In the genomic region with DNA sequence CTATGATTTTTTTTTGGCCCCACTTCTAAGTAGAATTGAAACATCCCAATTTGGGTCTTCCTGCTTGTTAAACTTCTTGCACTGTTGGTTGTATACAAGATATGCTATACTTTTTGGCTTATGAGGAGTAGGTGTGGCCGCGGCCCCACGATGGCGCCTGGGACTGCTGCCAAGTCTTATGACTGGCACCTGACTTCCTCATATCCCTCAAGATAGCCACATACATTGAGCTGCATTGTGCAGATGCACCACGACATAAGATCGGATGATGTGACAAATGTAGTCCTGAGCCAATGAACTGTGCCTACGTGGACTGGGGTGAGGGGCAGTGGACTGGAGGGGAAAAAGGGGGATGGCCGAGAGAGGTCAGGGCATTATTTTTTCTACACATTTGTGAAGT, we compare ENCODE assay signal across 6 mouse cellular contexts.
DNase-seq lines count a peak whose midpoint lies in the region; TF ChIP-seq lines count a peak whose summit lies in the region.
"Not testable (repeated sequence)": the region's sequence is repeated elsewhere in the genome, so short reads cannot be mapped to it uniquely, and the experiment has no call there.

No protein-coding gene starts in this region.

- 0 out of 2 replicates have a peak overlapping the region, but pooled peaks have one; percentile 14 for H3K9ac ChIP-seq in MEL (ENCODE audit: control insufficient read depth, low read depth, low read length, poor library complexity, severe bottlenecking)

- not testable (repeated sequence) for H3K79me2 ChIP-seq in MEL (ENCODE audit: control insufficient read depth, insufficient read depth, low read length, poor library complexity)

- peak overlapping the region; percentile 37 to 54; a peak in 2 of 4 replicates for H3K4me3 ChIP-seq in MEL (ENCODE audit: control insufficient read depth in 1 of 2, insufficient read depth in 1 of 2, low read depth in 2 of 2, low read length in 2 of 2)

- H3K9me3 ChIP-seq in MEL (replicated peaks; ENCODE audit: insufficient read depth, low read length) = not testable (repeated sequence)

- TF ChIP-seq POLR2A in MEL (IDR thresholded peaks at IDR 0.05; ENCODE audit: control insufficient read depth in 1 of 2, insufficient read depth in 1 of 2, low read depth in 1 of 2, low read length in 2 of 2, poor library complexity in 1 of 2) = not testable (repeated sequence)

- peak; percentile 0 for DNase-seq in 3134 (ENCODE audit: extremely low read depth, insufficient read length, low spot score)
- peak; percentile 10 for DNase-seq in 416B (ENCODE audit: low read depth)
- DNase-seq in MEL (ENCODE audit: low read depth, low spot score) = peak; percentile 71
- peak; percentile 38 for DNase-seq in MEL-GATA-1-ER (ENCODE audit: extremely low read depth, low read depth)
- peak; percentile 2 for DNase-seq in NIH3T3 (ENCODE audit: low read depth)
- peak; percentile 74 for DNase-seq in heart, adult 11 months

- peak overlapping the region; percentile 56 for H3K27ac ChIP-seq in MEL (ENCODE audit: control insufficient read depth, low read depth, low read length)

- TF ChIP-seq RAD21 in MEL (IDR thresholded peaks at IDR 0.05; ENCODE audit: low read depth, low read length) = not testable (repeated sequence)

- H3K4me1 ChIP-seq in MEL (ENCODE audit: control insufficient read depth in 1 of 2, insufficient read depth in 2 of 2, low read length in 2 of 2) = not testable (repeated sequence)

- not testable (repeated sequence) for H3K27me3 ChIP-seq in MEL (ENCODE audit: control insufficient read depth in 1 of 2, insufficient read depth in 2 of 2, low read length in 2 of 2)

- not testable (repeated sequence) for H3K36me3 ChIP-seq in MEL (ENCODE audit: control insufficient read depth in 1 of 2, insufficient read depth in 2 of 2, low read length in 2 of 2)

- TF ChIP-seq CTCF in MEL (IDR thresholded peaks at IDR 0.05 in 2 of 3, conservative IDR thresholded peaks at IDR 0.05 in 1 of 3; ENCODE audit: control insufficient read depth in 1 of 3, insufficient read depth in 1 of 3, low read depth in 2 of 3, low read length in 3 of 3, poor library complexity in 1 of 3, severe bottlenecking in 1 of 3) = not testable (repeated sequence)

- peak in 1 of 2 experiments; percentile 62; a peak in 2 of 4 replicates for TF ChIP-seq EP300 in MEL (IDR thresholded peaks at IDR 0.05; ENCODE audit: low read depth in 1 of 2, low read length in 2 of 2)

TF ChIP-seq in MEL, 35 proteins besides CTCF, POLR2A, EP300 and RAD21:
- TF ChIP-seq ZNF384 (IDR thresholded peaks at IDR 0.05; ENCODE audit: low read depth, low read length) (0 out of 2 replicates have a peak, but pooled peaks have one; percentile 8), BHLHE40 (IDR thresholded peaks at IDR 0.05; ENCODE audit: borderline replicate concordance, low read depth, low read length) (peak; percentile 84), TCF12 (IDR thresholded peaks at IDR 0.05; ENCODE audit: low read depth, low read length) (peak; percentile 35; the same call in 1 of the 2 replicates), USF1 (IDR thresholded peaks at IDR 0.05; ENCODE audit: low read depth, low read length) (peak; percentile 68; the same call in 1 of the 2 replicates), ETS1 (IDR thresholded peaks at IDR 0.05; ENCODE audit: low read depth, low read length) (peak; percentile 23), ELF1 (IDR thresholded peaks at IDR 0.05; ENCODE audit: low read depth, low read length) (peak; percentile 31; the same call in 1 of the 2 replicates)
TF ChIP-seq in MEL: peak in this region for 6; not testable (repeated sequence) for 29.

Comparison
In these comparisons a context has a peak if more than half of its experiments do, and no peak if none do; other contexts are left out.
1. Peak in every context shown above with its lines: DNase-seq, H3K4me3 ChIP-seq and H3K27ac ChIP-seq.
2. DNase-seq: peak in every context shown above with its lines; median percentile 74 in heart, adult 11 months; 71 in MEL; 38 in MEL-GATA-1-ER; 10 in 416B; 2 in NIH3T3; 0 in 3134.